Mouse (Mus musculus): ENCODE measurements around the gene Rras2.

Gene Rras2

GRCm38 (mm10) chr7:114029596-114029995 lies 88.0 kb downstream of the Rras2 start:
- no peak for DNase-seq (ENCODE audit: low read depth, low spot score)

- DNase-seq (ENCODE audit: low read depth, low spot score) = no peak
Measured at GRCm38 (mm10) chr7:114028828-114029227, 88.8 kb downstream of the Rras2 start.

GRCm38 (mm10) chr7:114027406-114027805 lies 90.2 kb downstream of the Rras2 start:
- DNase-seq (ENCODE audit: low read depth, low spot score) = no peak

GRCm38 (mm10) chr7:114026923-114027322 lies 90.7 kb downstream of the Rras2 start:
- no peak for DNase-seq (ENCODE audit: low read depth, low spot score)

- peak; percentile 70 for DNase-seq (ENCODE audit: low read depth, low spot score)
Measured at GRCm38 (mm10) chr7:114020704-114021093, 96.9 kb downstream of the Rras2 start.

GRCm38 (mm10) chr7:114020057-114020703 lies 97.4 kb downstream of the Rras2 start:
- DNase-seq (ENCODE audit: low read depth, low spot score) = no peak

GRCm38 (mm10) chr7:114018861-114019260 lies 98.7 kb downstream of the Rras2 start:
- no peak for DNase-seq (ENCODE audit: low read depth, low spot score)

GRCm38 (mm10) chr7:114016001-114016949 lies 101.3 kb downstream of the Rras2 start:
- no peak for DNase-seq (ENCODE audit: low read depth, low spot score)

GRCm38 (mm10) chr7:114011726-114012443 lies 105.7 kb downstream of the Rras2 start:
- DNase-seq (ENCODE audit: low read depth, low spot score) = no peak

- DNase-seq (ENCODE audit: low read depth, low spot score) = no peak
Measured at GRCm38 (mm10) chr7:114007565-114007964, 110.0 kb downstream of the Rras2 start.

GRCm38 (mm10) chr7:114006456-114006855 lies 111.1 kb downstream of the Rras2 start:
- DNase-seq (ENCODE audit: low read depth, low spot score) = no peak

- no peak for DNase-seq (ENCODE audit: low read depth, low spot score)
Measured at GRCm38 (mm10) chr7:114005499-114005898, 112.1 kb downstream of the Rras2 start.

GRCm38 (mm10) chr7:114004171-114004570 lies 113.4 kb downstream of the Rras2 start:
- no peak for DNase-seq (ENCODE audit: low read depth, low spot score)

GRCm38 (mm10) chr7:113997675-113998354 lies 119.8 kb downstream of the Rras2 start:
- no peak for DNase-seq (ENCODE audit: low read depth, low spot score)
